ENCODE assay signal across 8 mouse cellular contexts in the genomic region with DNA sequence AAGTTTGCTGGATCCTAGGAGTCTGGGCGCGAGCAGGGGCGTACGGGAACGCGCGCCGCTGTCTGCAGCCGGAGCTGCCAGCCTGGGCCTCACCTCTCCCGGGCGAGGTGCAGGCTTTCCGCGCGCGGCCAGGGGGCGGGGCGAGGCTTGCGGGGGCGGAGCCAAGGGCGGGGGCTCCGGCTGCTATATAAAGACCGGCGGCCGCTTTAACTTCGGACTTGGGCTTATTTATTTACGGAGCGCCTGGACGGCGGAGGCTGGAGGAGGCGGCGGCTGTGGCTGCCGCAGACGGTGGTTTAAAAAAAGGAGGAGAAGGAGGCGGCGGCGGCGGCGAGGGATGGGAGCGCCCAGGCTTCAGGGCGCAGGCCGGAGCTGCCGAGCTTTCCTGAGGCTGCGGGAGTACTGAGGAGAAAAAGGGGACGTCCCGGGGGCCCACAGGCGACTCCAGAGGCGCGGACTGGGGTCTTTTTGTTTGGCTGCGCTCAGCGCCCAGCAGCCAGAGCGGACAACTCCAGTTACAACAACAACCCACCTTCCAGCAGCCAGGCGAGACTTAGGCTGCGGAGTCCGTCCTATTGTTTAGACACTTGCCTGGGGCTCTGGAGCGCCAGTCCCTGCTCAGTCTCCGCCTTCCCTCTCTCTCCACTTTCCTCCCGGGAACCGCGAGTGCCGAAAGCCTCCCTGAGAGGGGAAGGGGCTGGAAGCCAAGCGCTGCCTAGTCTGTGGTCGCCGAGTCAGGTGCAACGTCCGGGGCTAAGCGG. TPM values are rescaled to one million over a fixed set of nuclear protein-coding genes. Genes with fewer than 3 reads are reported as not detected.
DNase-seq lines count a peak whose midpoint lies in the region; ATAC-seq lines count a peak whose summit lies in the region.

Gene Slit2 (plus strand): TSS at position 198 of the 761 bp plus-strand sequence.

- H3K27ac ChIP-seq in limb, embryonic 12.5 days, result peak within 1 kb of the TSS; percentile 59; the same call in 1 of the 2 replicates
- peak within 1 kb of the TSS; percentile 82 for H3K27ac ChIP-seq in midbrain, embryonic 13.5 days

- ATAC-seq in limb, embryonic 12.5 days (ENCODE audit: insufficient number of reproducible peaks, insufficient read depth, low FRiP score, low TSS enrichment, low read depth), result peak; percentile 81
- peak; percentile 84 for ATAC-seq in midbrain, embryonic 13.5 days

- peaks cover 34% of the 10 kb centered on the region for H3K4me1 ChIP-seq in limb, embryonic 12.5 days (replicated peaks)
- H3K4me1 ChIP-seq in midbrain, embryonic 13.5 days (replicated peaks), result peaks cover 37% of the 10 kb centered on the region

- under 1% methylated on average over 66 of the region's 66 CpGs for WGBS in limb, embryonic 12.5 days
- under 1% methylated on average over 64 of the region's 66 CpGs for WGBS in midbrain, embryonic 13.5 days

- H3K4me2 ChIP-seq in limb, embryonic 12.5 days, result peak within 1 kb of the TSS; percentile 97
- H3K4me2 ChIP-seq in midbrain, embryonic 13.5 days (replicated peaks), result peak within 1 kb of the TSS; percentile 91

- peak within 1 kb of the TSS; percentile 64 for H3K4me3 ChIP-seq in limb, embryonic 12.5 days (replicated peaks)
- H3K4me3 ChIP-seq in midbrain, embryonic 13.5 days (replicated peaks), result peak within 1 kb of the TSS; percentile 76

- H3K27me3 ChIP-seq in limb, embryonic 12.5 days, result peaks cover 41% of the 10 kb centered on the region
- H3K27me3 ChIP-seq in midbrain, embryonic 13.5 days, result peaks cover 18% of the 10 kb centered on the region

- peak within 1 kb of the TSS; percentile 71 for H3K9ac ChIP-seq in limb, embryonic 12.5 days (replicated peaks)
- peak within 1 kb of the TSS; percentile 85 for H3K9ac ChIP-seq in midbrain, embryonic 13.5 days (replicated peaks)

- H3K9me3 ChIP-seq in limb, embryonic 12.5 days, result no peaks in the 10 kb centered on the region
- H3K9me3 ChIP-seq in midbrain, embryonic 13.5 days, result no peaks in the 10 kb centered on the region

- peak; percentile 83 to 97 for DNase-seq in adrenal gland, adult (ENCODE audit: inconsistent age in 2 of 2, low spot score in 1 of 2)
- peak; percentile 78 for DNase-seq in embryo, embryonic 11.5 days (ENCODE audit: low read depth, low spot score)
- DNase-seq in heart, adult 11 months, result peak; percentile 97
- DNase-seq in kidney, adult 11 months, result peak; percentile 87
- peak; percentile 19 to 31 for DNase-seq in spleen, postnatal 14 days (ENCODE audit: low spot score in 2 of 2)
- no peak for DNase-seq in cerebellum, adult 9-10 months

- no peaks in the 10 kb centered on the region for H3K36me3 ChIP-seq in limb, embryonic 12.5 days
- H3K36me3 ChIP-seq in midbrain, embryonic 13.5 days, result no peaks in the 10 kb centered on the region

RNA-seq across cellular contexts. Expression of gene Slit2, which starts in this region (rescaled TPM):
- 29.4 and 33.0 TPM in 2 replicates for polyA plus RNA-seq in limb, embryonic 12.5 days (2016; fragmentation: Nextera tagmentation; extraction: Ambion mirVana)
- polyA plus RNA-seq in midbrain, embryonic 13.5 days (2015; fragmentation: Nextera tagmentation; extraction: Ambion mirVana), result 29.1 and 37.8 TPM in 2 replicates
